Mouse (Mus musculus): ENCODE data around the gene Bloc1s1.

- TF ChIP-seq POLR2A (IDR thresholded peaks at IDR 0.05; ENCODE audit: insufficient read depth, low read length) (no peak), EP300 (IDR thresholded peaks at IDR 0.05; ENCODE audit: insufficient read depth, low read depth, low read length) (no peak)
Measured at GRCm38 (mm10) chr10:128965871-128966270, 42.0 kb upstream of the Bloc1s1 start.
